30 mouse cellular contexts compared by ENCODE assay signal in the genomic region with DNA sequence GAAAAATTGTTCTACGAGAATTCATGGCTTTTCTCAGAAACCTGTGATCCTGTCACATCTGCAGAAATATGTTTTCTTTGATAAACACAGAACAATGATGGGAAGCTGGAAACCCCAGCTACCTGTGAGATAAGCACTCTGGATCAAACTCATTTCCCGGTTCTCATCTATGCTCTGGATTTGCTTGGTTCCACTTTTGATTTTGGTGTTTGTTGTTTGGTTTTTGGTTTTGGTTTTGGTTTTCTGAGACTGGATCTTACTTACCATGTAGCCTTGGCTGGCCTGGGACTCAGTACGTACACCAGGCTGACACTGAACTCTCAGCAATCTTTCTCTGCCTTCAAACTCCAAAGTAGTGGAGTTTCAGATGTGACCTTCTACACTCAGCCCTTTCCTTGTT. TPM values are rescaled to one million over a fixed set of nuclear protein-coding genes. Genes with fewer than 3 reads are reported as not detected.
DNase-seq lines count a peak whose midpoint lies in the region; ATAC-seq and TF ChIP-seq lines count a peak whose summit lies in the region.
"Had no signal": no experiment of that assay in that cellular context is flagged by ENCODE, and none has a peak within 500 bp of the region (broad histone marks: within the 10 kb centered on the region; RNA-seq: fewer than 3 reads in every experiment).

No protein-coding gene starts in this region.

- no peak overlapping the region for H3K9ac ChIP-seq in liver, adult 2 months (ENCODE audit: low read depth, low read length)
- no peak overlapping the region for H3K9ac ChIP-seq in forebrain, embryonic 11.5 days (ENCODE audit: low read length)
- H3K9ac ChIP-seq: embryonic facial prominence, embryonic 15.5 days; kidney, embryonic 15.5 days; liver, embryonic 14.5 days; neural tube, embryonic 12.5 days had no signal

- H3K4me1 ChIP-seq in liver, adult 2 months (ENCODE audit: control insufficient read depth, insufficient read depth, low read length): no peaks in the 10 kb centered on the region
- H3K4me1 ChIP-seq in small intestine, adult 2 months (ENCODE audit: control insufficient read depth, insufficient read depth, insufficient read length, low read length): 0 out of 2 replicates have a peak, but pooled peaks cover 2% of the 10 kb centered on the region
- no peaks in the 10 kb centered on the region for H3K4me1 ChIP-seq in forebrain, embryonic 11.5 days (replicated peaks; ENCODE audit: control insufficient read depth, insufficient read depth, low read length)
- H3K4me1 ChIP-seq: embryonic facial prominence, embryonic 10.5 days; kidney, embryonic 15.5 days; neural tube, embryonic 12.5 days had no signal

- H3K9me3 ChIP-seq in forebrain, embryonic 11.5 days (ENCODE audit: control insufficient read depth, low read length): no peaks in the 10 kb centered on the region
- H3K9me3 ChIP-seq: embryonic facial prominence, embryonic 10.5 days; embryonic facial prominence, embryonic 15.5 days; kidney, embryonic 15.5 days; neural tube, embryonic 12.5 days had no signal

- 62% methylated on average over 3 of the region's 3 CpGs for WGBS in liver, adult 2 months
- 37% methylated on average over 3 of the region's 3 CpGs for WGBS in small intestine, adult 2 months
- WGBS in forebrain, embryonic 11.5 days: 90% methylated on average over 3 of the region's 3 CpGs

- H3K27ac ChIP-seq in gastrocnemius, adult 2 months: peak overlapping the region; percentile 87
- no peak overlapping the region for H3K27ac ChIP-seq in liver, adult 2 months (replicated peaks; ENCODE audit: insufficient read depth, low read depth, low read length)
- H3K27ac ChIP-seq in small intestine, adult 2 months (ENCODE audit: insufficient read depth, low read depth, low read length): 0 out of 2 replicates have a peak overlapping the region, but pooled peaks have one; percentile 4
- no peak overlapping the region for H3K27ac ChIP-seq in forebrain, embryonic 11.5 days (ENCODE audit: low read depth, low read length)
- H3K27ac ChIP-seq: embryonic facial prominence, embryonic 10.5 days; embryonic facial prominence, embryonic 15.5 days; kidney, embryonic 15.5 days; layer of hippocampus, adult 2 months; left cerebral cortex, adult 2 months; liver, embryonic 14.5 days; macrophage; neural tube, embryonic 12.5 days had no signal

- H3K27me3 ChIP-seq in liver, adult 2 months (ENCODE audit: control insufficient read depth, insufficient read depth, low read length): no peaks in the 10 kb centered on the region
- H3K27me3 ChIP-seq in small intestine, adult 2 months (ENCODE audit: control insufficient read depth, insufficient read depth, low read length): no peaks in the 10 kb centered on the region
- no peaks in the 10 kb centered on the region for H3K27me3 ChIP-seq in forebrain, embryonic 11.5 days (ENCODE audit: control insufficient read depth, insufficient read depth, low read length)
- H3K27me3 ChIP-seq: embryonic facial prominence, embryonic 15.5 days; kidney, embryonic 15.5 days; neural tube, embryonic 12.5 days had no signal

- H3K79me2 ChIP-seq in liver, adult 2 months (ENCODE audit: control insufficient read depth, insufficient read depth, low read length): no peaks in the 10 kb centered on the region

- TF ChIP-seq POLR2A in liver, adult 2 months (IDR thresholded peaks at IDR 0.05; ENCODE audit: extremely low read depth, insufficient read depth, low read length): no peak
- no peak for TF ChIP-seq POLR2A in small intestine, adult 2 months (IDR thresholded peaks at IDR 0.05; ENCODE audit: low read depth, low read length)

- H3K4me2 ChIP-seq in forebrain, embryonic 11.5 days (ENCODE audit: low read depth, low read length, severe bottlenecking): no peak overlapping the region
- H3K4me2 ChIP-seq: embryonic facial prominence, embryonic 15.5 days; kidney, embryonic 15.5 days; midbrain, embryonic 11.5 days; neural tube, embryonic 12.5 days had no signal

- no peak for TF ChIP-seq CTCF in gastrocnemius, adult 2 months (IDR thresholded peaks at IDR 0.05)
- no peak for TF ChIP-seq CTCF in liver, adult 2 months (IDR thresholded peaks at IDR 0.05; ENCODE audit: low read depth, low read length)
- no peak for TF ChIP-seq CTCF in small intestine, adult 2 months (IDR thresholded peaks at IDR 0.05; ENCODE audit: extremely low read depth, insufficient read length, insufficient replicate concordance, low read depth, low read length)

- ATAC-seq in forebrain, embryonic 11.5 days (replicated peaks; ENCODE audit: low FRiP score): no peak
- ATAC-seq: forebrain, embryonic 14.5 days; hindbrain, embryonic 16.5 days; intestine, embryonic 16.5 days; midbrain, embryonic 16.5 days had no signal

- intact Hi-C loops in gastrocnemius, adult 2 months (cut with DNase I): no loop called here
- intact Hi-C loops in gastrocnemius, postnatal 14 days (cut with DNase I; ENCODE audit: low total_unique reads): no loop called here

- H3K36me3 ChIP-seq in liver, adult 2 months (ENCODE audit: control insufficient read depth, insufficient read depth, low read length): no peaks in the 10 kb centered on the region
- no peaks in the 10 kb centered on the region for H3K36me3 ChIP-seq in small intestine, adult 2 months (ENCODE audit: control insufficient read depth, insufficient read depth, low read length)
- no peaks in the 10 kb centered on the region for H3K36me3 ChIP-seq in forebrain, embryonic 11.5 days (ENCODE audit: control insufficient read depth, insufficient read depth, low read length)
- H3K36me3 ChIP-seq: embryonic facial prominence, embryonic 10.5 days; embryonic facial prominence, embryonic 15.5 days; kidney, embryonic 15.5 days; neural tube, embryonic 12.5 days had no signal

- H3K4me3 ChIP-seq in gastrocnemius, adult 2 months: peak overlapping the region; percentile 24; the same call in 1 of the 2 replicates
- H3K4me3 ChIP-seq in liver, adult 2 months (ENCODE audit: insufficient read depth, low read depth, low read length): peak overlapping the region; percentile 33; the same call in 1 of the 2 replicates
- no peak overlapping the region for H3K4me3 ChIP-seq in small intestine, adult 2 months (ENCODE audit: low read depth, low read length)
- no peak overlapping the region for H3K4me3 ChIP-seq in forebrain, embryonic 11.5 days (ENCODE audit: low read depth, low read length)
- H3K4me3 ChIP-seq: embryonic facial prominence, embryonic 10.5 days; embryonic facial prominence, embryonic 15.5 days; kidney, embryonic 15.5 days; layer of hippocampus, adult 2 months; left cerebral cortex, adult 2 months; myocyte; neural tube, embryonic 12.5 days had no signal

- DNase-seq in gastrocnemius, adult 2 months: no peak
- no peak for DNase-seq in gastrocnemius, postnatal 14 days
- DNase-seq in liver, adult 2 months (ENCODE audit: extremely low read depth, low read depth, low spot score): peak; percentile 34
- no peak for DNase-seq in liver
- DNase-seq in adipocyte (ENCODE audit: low spot score): peak; percentile 19
- DNase-seq in thymus, postnatal 25 days: no peak
- no peak for DNase-seq in forebrain, embryonic 11.5 days (ENCODE audit: low spot score)
- DNase-seq: adrenal gland, postnatal 36 days; cerebellum, adult 8-10 months; cerebellum, postnatal 25 days; gastrocnemius, postnatal 36 days; left cerebral cortex, postnatal 4 days; lung, adult 2 months; lung, postnatal 10 days; right cerebral cortex, adult 18-20 months had no signal

RNA-seq across cellular contexts. Expression of gene Pfkfb3, which starts 38.0 kb away (rescaled TPM):
- 100 to 1,000 TPM in 1 of 2 experiments, 10 to 100 TPM in 1; 84.9 to 302 TPM for total RNA-seq in gastrocnemius, adult 2 months (2021)
- total RNA-seq in gastrocnemius, postnatal 14 days (2021): 10 to 100 TPM; 14.9 to 20.5 TPM
- total RNA-seq in liver, adult 2 months (2014; rRNA removed): 6.3 and 10.2 TPM in 2 replicates
- polyA plus RNA-seq in liver, adult 2 months (2012; rRNA removed): 2.3 and 5.1 TPM in 2 replicates
- polyA plus RNA-seq in small intestine, adult 2 months (2012; rRNA removed): 14.2 and 15.5 TPM in 2 replicates
- polyA plus RNA-seq in forebrain, embryonic 11.5 days (2014; fragmentation: Nextera tagmentation; extraction: Ambion mirVana): 14.1 and 18.4 TPM in 2 replicates

Comparison
In these comparisons a context has a peak if more than half of its experiments do, and no peak if none do; other contexts are left out.
1. DNase-seq: peak in liver, adult 2 months (single experiment) and adipocyte (single experiment); none in gastrocnemius, adult 2 months (single experiment), gastrocnemius, postnatal 14 days (single experiment), liver (single experiment), thymus, postnatal 25 days (single experiment) and forebrain, embryonic 11.5 days (single experiment).
2. H3K27ac ChIP-seq: peak in gastrocnemius, adult 2 months (single experiment) and small intestine, adult 2 months (single experiment); none in liver, adult 2 months (single experiment) and forebrain, embryonic 11.5 days (single experiment).
3. H3K4me3 ChIP-seq: peak in gastrocnemius, adult 2 months (single experiment) and liver, adult 2 months (single experiment); none in small intestine, adult 2 months (single experiment) and forebrain, embryonic 11.5 days (single experiment).